In the genomic region with DNA sequence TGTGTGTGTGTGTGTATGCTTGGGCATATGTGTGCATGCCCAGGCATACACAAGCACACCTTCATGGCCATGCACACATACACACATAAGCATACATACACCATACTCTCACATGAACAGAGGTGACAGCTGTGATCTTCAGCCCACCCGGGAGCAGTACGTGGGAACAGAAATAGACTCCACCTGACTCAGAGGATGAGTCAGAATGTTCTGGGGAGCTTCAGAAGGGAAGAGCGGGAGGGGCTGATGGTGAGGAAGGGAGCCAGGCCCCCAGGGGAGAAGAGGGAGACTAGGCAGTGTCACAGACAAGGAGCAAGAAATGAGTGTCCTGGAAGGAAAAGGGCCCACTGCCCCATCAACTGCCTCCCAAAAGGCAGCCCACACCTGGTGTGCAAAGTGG, we compare ENCODE assay signal across 20 mouse cellular contexts.
DNase-seq lines count a peak whose midpoint lies in the region; ATAC-seq and TF ChIP-seq lines count a peak whose summit lies in the region.
"Had no signal": no experiment of that assay in that cellular context is flagged by ENCODE, and none has a peak within 500 bp of the region (broad histone marks: within the 10 kb centered on the region; RNA-seq: fewer than 3 reads in every experiment).

No protein-coding gene starts in this region.

- POLR2A ChIA-PET in Patski (lab: Charles Lee), result no interaction called here

- in situ Hi-C loops in Patski (cut with MboI; ENCODE audit: low pct_unique_long_range_greater_than_20kb), result no loop called here

- H3K27me3 ChIP-seq in Patski, result no peaks in the 10 kb centered on the region
- H3K27me3 ChIP-seq: embryonic facial prominence, embryonic 12.5 days; forebrain, embryonic 13.5 days; heart, embryonic 13.5 days; hindbrain, embryonic 13.5 days; neural tube, embryonic 15.5 days had no signal

- intact Hi-C loops in left cerebral cortex, postnatal 10 days (cut with DNase I), result no loop called here

- CTCF ChIA-PET in Patski (lab: Charles Lee), result no interaction called here

- no peak for TF ChIP-seq CTCF in Patski (IDR thresholded peaks at IDR 0.05)

- peak; percentile 69 for ATAC-seq in Patski
- ATAC-seq: CD4-positive, CD25-positive, alpha-beta regulatory T cell, adult 4 months; forebrain, embryonic 13.5 days; midbrain, embryonic 16.5 days had no signal

- DNase-seq in left cerebral cortex, adult 18-20 months (ENCODE audit: low spot score in 2 of 2), result peak; percentile 28 to 33
- DNase-seq in left cerebral cortex, postnatal 10 days (ENCODE audit: extremely low spot score in 1 of 2, low spot score in 2 of 2), result no peak
- DNase-seq in Patski (ENCODE audit: low read depth, low spot score), result peak; percentile 61
- peak; percentile 42 to 55 for DNase-seq in left cerebral cortex, adult 9 months (ENCODE audit: low spot score in 2 of 2)
- DNase-seq in right cerebral cortex, postnatal 36 days (ENCODE audit: low spot score in 2 of 2), result peak; percentile 16 to 30
- DNase-seq in B cell, adult 2 months, result no peak
- no peak for DNase-seq in cerebellum, adult 18-20 months
- DNase-seq: cerebellum, adult 9-11 months; gastrocnemius, adult 2 months; kidney, adult 8-10 months; kidney, postnatal 14 days; lung, adult 2 months; thymus, postnatal 25 days had no signal

Comparison
In these comparisons a context has a peak if more than half of its experiments do, and no peak if none do; other contexts are left out.
1. DNase-seq: peak in left cerebral cortex, adult 18-20 months (2 of 2), Patski (single experiment), left cerebral cortex, adult 9 months (2 of 2) and right cerebral cortex, postnatal 36 days (2 of 2); none in left cerebral cortex, postnatal 10 days (0 of 2), B cell, adult 2 months (0 of 2) and cerebellum, adult 18-20 months (0 of 2).